Mouse (Mus musculus) MEL (cell line): ENCODE results near the gene Hadha.

ENCODE experiments used
- CTCF ChIP-seq, 3 experiments: IDR thresholded peaks in 2 of 3; conservative IDR thresholded peaks in 1 of 3; 2 replicates each; pipeline ENCODE4 v1.5.1; 2011 to 2012; ENCODE audit warnings: low read length in 3 of 3, low read depth in 2 of 3, mild to moderate bottlenecking in 2 of 3, improper control_type of control experiment in 1 of 3, inconsistent platforms in 1 of 3, mixed read lengths in 1 of 3, moderate library complexity in 1 of 3; ENCODE audit not compliant: control insufficient read depth in 1 of 3, insufficient read depth in 1 of 3, poor library complexity in 1 of 3, severe bottlenecking in 1 of 3
- HCFC1 ChIP-seq: IDR thresholded peaks from 2 replicates; pipeline ENCODE4 v1.6.1; 2012; ENCODE audit warnings: low read depth, mild to moderate bottlenecking, inconsistent platforms, low read length, improper control_type of control experiment, moderate library complexity
- MYB ChIP-seq: IDR thresholded peaks from 2 replicates; pipeline ENCODE4 v1.6.1; 2011; ENCODE audit warnings: mild to moderate bottlenecking, low read depth, low read length, improper control_type of control experiment
- TCF12 ChIP-seq: IDR thresholded peaks from 2 replicates; pipeline ENCODE4 v1.6.1; 2014; ENCODE audit warnings: low read depth, mild to moderate bottlenecking, inconsistent platforms, low read length, improper control_type of control experiment, moderate library complexity
- USF1 ChIP-seq: IDR thresholded peaks from 2 replicates; pipeline ENCODE4 v1.6.1; 2014; ENCODE audit warnings: low read depth, mild to moderate bottlenecking, inconsistent platforms, low read length, improper control_type of control experiment, moderate library complexity
- ZMIZ1 ChIP-seq: IDR thresholded peaks from 2 replicates; pipeline ENCODE4 v1.6.1; 2012; ENCODE audit warnings: low read depth, mild to moderate bottlenecking, inconsistent platforms, low read length, improper control_type of control experiment, moderate library complexity

DNA sequence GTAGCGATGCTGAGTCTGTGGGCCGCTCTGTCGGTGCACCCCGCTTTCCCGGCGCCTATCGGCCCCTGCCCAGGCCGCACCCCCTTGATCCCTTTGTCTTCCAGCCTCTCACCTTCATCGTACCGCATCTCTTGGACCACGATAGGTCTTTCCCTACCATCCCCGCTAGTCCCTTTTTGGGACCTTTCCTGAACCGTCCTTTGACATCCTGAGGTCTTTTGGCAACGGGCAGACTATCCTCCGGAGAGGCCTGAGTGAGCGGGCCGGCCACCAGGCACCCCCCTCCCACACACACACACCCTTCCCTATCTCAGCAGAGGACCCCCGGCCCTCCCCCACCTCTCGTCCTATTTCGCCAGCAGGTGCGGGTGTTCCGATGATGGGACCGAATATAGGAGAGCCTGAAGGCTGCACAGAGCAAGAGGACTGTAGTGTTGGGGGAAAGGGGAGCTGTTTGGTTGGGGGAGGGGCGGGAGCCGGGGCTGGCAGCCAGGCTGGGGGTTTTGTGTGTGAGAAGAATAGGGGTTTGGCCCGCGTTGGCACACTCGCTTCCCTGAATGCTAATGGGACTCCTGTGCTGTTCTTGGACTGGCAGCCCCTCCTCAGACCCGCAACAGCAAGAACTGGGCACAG is 49.2 kb downstream of the Hadha start, which contains the start of gene 3110082J24Rik:
- TF ChIP-seq HCFC1 (no peak), TCF12 (no peak), CTCF (IDR thresholded peaks at IDR 0.05 in 2 of 3, conservative IDR thresholded peaks at IDR 0.05 in 1 of 3; ENCODE audit: control insufficient read depth in 1 of 3, insufficient read depth in 1 of 3, low read depth in 2 of 3, low read length in 3 of 3, poor library complexity in 1 of 3, severe bottlenecking in 1 of 3) (no peak), MYB (no peak), USF1 (no peak), ZMIZ1 (no peak)
